Mouse (Mus musculus): ENCODE data around the gene Gemin7. TPM values are rescaled to one million over a fixed set of nuclear protein-coding genes. Genes with fewer than 3 reads are reported as not detected.

Gene Gemin7
- polyA plus RNA-seq, 1 experiment: 52.0 TPM

- no peak for TF ChIP-seq POLR2A (IDR thresholded peaks at IDR 0.05; ENCODE audit: borderline replicate concordance, low read depth, low read length)
- TF ChIP-seq CTCF (IDR thresholded peaks at IDR 0.05; ENCODE audit: low read depth, low read length): no peak
- H3K4me3 ChIP-seq (ENCODE audit: insufficient read depth, low read length): no peak overlapping the region
- no peaks in the 10 kb centered on the region for H3K4me1 ChIP-seq (ENCODE audit: control insufficient read depth, insufficient read depth, low read length)
- H3K27ac ChIP-seq (ENCODE audit: insufficient read depth, low read depth, low read length): no peak overlapping the region
Measured at GRCm38 (mm10) chr7:19532240-19532639, 45.2 kb downstream of the Gemin7 start.

GRCm38 (mm10) chr7:19531077-19531476 is 46.3 kb downstream of the Gemin7 start:
- TF ChIP-seq CTCF (IDR thresholded peaks at IDR 0.05; ENCODE audit: low read depth, low read length): no peak
- TF ChIP-seq POLR2A (IDR thresholded peaks at IDR 0.05; ENCODE audit: borderline replicate concordance, low read depth, low read length): no peak
- Histone ChIP-seq H3K4me3 (ENCODE audit: insufficient read depth, low read length) (no peak overlapping the region), H3K4me1 (ENCODE audit: control insufficient read depth, insufficient read depth, low read length) (no peaks in the 10 kb centered on the region), H3K27ac (ENCODE audit: insufficient read depth, low read depth, low read length) (no peak overlapping the region)

GRCm38 (mm10) chr7:19525105-19525481 is 52.3 kb downstream of the Gemin7 start:
- H3K4me1 ChIP-seq (ENCODE audit: control insufficient read depth, insufficient read depth, low read length): peaks cover 2% of the 10 kb centered on the region; the same call in 1 of the 2 replicates
- H3K27ac ChIP-seq (ENCODE audit: insufficient read depth, low read depth, low read length): no peak overlapping the region
- no peak for TF ChIP-seq POLR2A (IDR thresholded peaks at IDR 0.05; ENCODE audit: borderline replicate concordance, low read depth, low read length)
- 0 out of 2 replicates have a peak, but pooled peaks have one; percentile 13 for TF ChIP-seq CTCF (IDR thresholded peaks at IDR 0.05; ENCODE audit: low read depth, low read length)
- no peak overlapping the region for H3K4me3 ChIP-seq (ENCODE audit: insufficient read depth, low read length)

- TF ChIP-seq CTCF (IDR thresholded peaks at IDR 0.05; ENCODE audit: low read depth, low read length) (no peak), POLR2A (IDR thresholded peaks at IDR 0.05; ENCODE audit: borderline replicate concordance, low read depth, low read length) (no peak)
- no peak overlapping the region for H3K4me3 ChIP-seq (ENCODE audit: insufficient read depth, low read length)
Measured at GRCm38 (mm10) chr7:19524420-19525104, 52.8 kb downstream of the Gemin7 start.

GRCm38 (mm10) chr7:19523757-19524419 is 53.5 kb downstream of the Gemin7 start:
- Histone ChIP-seq H3K27ac (ENCODE audit: insufficient read depth, low read depth, low read length) (no peak overlapping the region), H3K4me3 (ENCODE audit: insufficient read depth, low read length) (peak overlapping the region; percentile 39), H3K4me1 (ENCODE audit: control insufficient read depth, insufficient read depth, low read length) (peaks cover 2% of the 10 kb centered on the region; the same call in 1 of the 2 replicates)
- no peak for TF ChIP-seq POLR2A (IDR thresholded peaks at IDR 0.05; ENCODE audit: borderline replicate concordance, low read depth, low read length)
- TF ChIP-seq CTCF (IDR thresholded peaks at IDR 0.05; ENCODE audit: low read depth, low read length): peak; percentile 29; the same call in 1 of the 2 replicates

More at GRCm38 (mm10) chr7:19524420-19525104, 52.8 kb downstream of the Gemin7 start:
- Histone ChIP-seq H3K27ac (ENCODE audit: insufficient read depth, low read depth, low read length) (no peak overlapping the region), H3K4me1 (ENCODE audit: control insufficient read depth, insufficient read depth, low read length) (peaks cover 2% of the 10 kb centered on the region; the same call in 1 of the 2 replicates)

GRCm38 (mm10) chr7:19523017-19523756 is 54.2 kb downstream of the Gemin7 start:
- no peak overlapping the region for H3K27ac ChIP-seq (ENCODE audit: insufficient read depth, low read depth, low read length)
- TF ChIP-seq CTCF (IDR thresholded peaks at IDR 0.05; ENCODE audit: low read depth, low read length): no peak
- TF ChIP-seq POLR2A (IDR thresholded peaks at IDR 0.05; ENCODE audit: borderline replicate concordance, low read depth, low read length): no peak
- H3K4me1 ChIP-seq (ENCODE audit: control insufficient read depth, insufficient read depth, low read length): peaks cover 6% of the 10 kb centered on the region
- peak overlapping the region; percentile 39 for H3K4me3 ChIP-seq (ENCODE audit: insufficient read depth, low read length)

GRCm38 (mm10) chr7:19520032-19520431 is 57.4 kb downstream of the Gemin7 start:
- H3K4me3 ChIP-seq (ENCODE audit: insufficient read depth, low read length): no peak overlapping the region
- H3K27ac ChIP-seq (ENCODE audit: insufficient read depth, low read depth, low read length): no peak overlapping the region
- H3K4me1 ChIP-seq (ENCODE audit: control insufficient read depth, insufficient read depth, low read length): peaks cover 8% of the 10 kb centered on the region
- TF ChIP-seq POLR2A (IDR thresholded peaks at IDR 0.05; ENCODE audit: borderline replicate concordance, low read depth, low read length) (no peak), CTCF (IDR thresholded peaks at IDR 0.05; ENCODE audit: low read depth, low read length) (no peak)

GRCm38 (mm10) chr7:19517652-19518365 is 59.6 kb downstream of the Gemin7 start, which contains the start of gene Nkpd1:
Gene Nkpd1, plus strand, starts transcription at chr7:19517838.
- Histone ChIP-seq H3K27ac (ENCODE audit: insufficient read depth, low read depth, low read length) (no peak within 1 kb of the TSS), H3K4me1 (ENCODE audit: control insufficient read depth, insufficient read depth, low read length) (peaks cover 7% of the 10 kb centered on the region), H3K4me3 (ENCODE audit: insufficient read depth, low read length) (no peak within 1 kb of the TSS)
- TF ChIP-seq CTCF (IDR thresholded peaks at IDR 0.05; ENCODE audit: low read depth, low read length) (no peak), POLR2A (IDR thresholded peaks at IDR 0.05; ENCODE audit: borderline replicate concordance, low read depth, low read length) (no peak)

Other genes with a start within 250 kb of the Gemin7 start
- 30.7 and 35.4 TPM in 2 replicates for gene Ercc1, start 232.8 kb downstream of the Gemin7 start, polyA plus RNA-seq (2012; ENCODE audit: insufficient read depth, insufficient read length, missing spikeins)
- 7.8 and 8.4 TPM in 2 replicates for gene Cd3eap, start 218.1 kb downstream of the Gemin7 start, polyA plus RNA-seq (2012; ENCODE audit: insufficient read depth, insufficient read length, missing spikeins)
- 1.6 and 4.0 TPM in 2 replicates for gene Ppp1r13l, start 217.8 kb downstream of the Gemin7 start, polyA plus RNA-seq (2012; ENCODE audit: insufficient read depth, insufficient read length, missing spikeins)
- gene Ercc2, start 195.6 kb downstream of the Gemin7 start, polyA plus RNA-seq (2012; ENCODE audit: insufficient read depth, insufficient read length, missing spikeins): 14.5 and 18.9 TPM in 2 replicates
- gene Klc3, start 173.5 kb downstream of the Gemin7 start, polyA plus RNA-seq (2012; ENCODE audit: insufficient read depth, insufficient read length, missing spikeins): 0.95 TPM in 1 of 2 replicates, not detected in the other
- 0.65 TPM in 1 of 2 replicates, not detected in the other for gene Ckm, start 172.8 kb downstream of the Gemin7 start, polyA plus RNA-seq (2012; ENCODE audit: insufficient read depth, insufficient read length, missing spikeins)
- gene Mark4, start 118.8 kb downstream of the Gemin7 start, polyA plus RNA-seq (2012; ENCODE audit: insufficient read depth, insufficient read length, missing spikeins): 21.3 and 21.4 TPM in 2 replicates
- gene Exoc3l2, start 114.3 kb downstream of the Gemin7 start, polyA plus RNA-seq (2012; ENCODE audit: insufficient read depth, insufficient read length, missing spikeins): not detected in 2 replicates
- 9.7 and 11.0 TPM in 2 replicates for gene Bloc1s3, start 69.2 kb downstream of the Gemin7 start, polyA plus RNA-seq (2012; ENCODE audit: insufficient read depth, insufficient read length, missing spikeins)
- gene Trappc6a, start 69.2 kb downstream of the Gemin7 start, polyA plus RNA-seq (2012; ENCODE audit: insufficient read depth, insufficient read length, missing spikeins): 51.4 and 57.0 TPM in 2 replicates
- not detected in 2 replicates for gene Nkpd1, start 59.8 kb downstream of the Gemin7 start, polyA plus RNA-seq (2012; ENCODE audit: insufficient read depth, insufficient read length, missing spikeins)
- gene Ppp1r37, start 14.5 kb downstream of the Gemin7 start, polyA plus RNA-seq (2012; ENCODE audit: insufficient read depth, insufficient read length, missing spikeins): 19.3 and 25.7 TPM in 2 replicates
- gene Zfp296, start 308 bp downstream of the Gemin7 start, polyA plus RNA-seq (2012; ENCODE audit: insufficient read depth, insufficient read length, missing spikeins): 0.60 TPM in 1 of 2 replicates, not detected in the other
- gene Clasrp, start 26.9 kb upstream of the Gemin7 start, polyA plus RNA-seq (2012; ENCODE audit: insufficient read depth, insufficient read length, missing spikeins): 41.1 and 53.9 TPM in 2 replicates
- 33.2 and 35.7 TPM in 2 replicates for gene Relb, start 51.8 kb upstream of the Gemin7 start, polyA plus RNA-seq (2012; ENCODE audit: insufficient read depth, insufficient read length, missing spikeins)
- gene Clptm1, start 87.4 kb upstream of the Gemin7 start, polyA plus RNA-seq (2012; ENCODE audit: insufficient read depth, insufficient read length, missing spikeins): 81.9 and 95.3 TPM in 2 replicates
- 56.2 and 70.4 TPM in 2 replicates for gene Apoc2, start 100.3 kb upstream of the Gemin7 start, polyA plus RNA-seq (2012; ENCODE audit: insufficient read depth, insufficient read length, missing spikeins)
- not detected in 2 replicates for gene Gm44805, start 103.8 kb upstream of the Gemin7 start, polyA plus RNA-seq (2012; ENCODE audit: insufficient read depth, insufficient read length, missing spikeins)
- gene Apoc4, start 103.9 kb upstream of the Gemin7 start, polyA plus RNA-seq (2012; ENCODE audit: insufficient read depth, insufficient read length, missing spikeins): not detected in 2 replicates
- not detected in 2 replicates for gene Apoc1, start 115.1 kb upstream of the Gemin7 start, polyA plus RNA-seq (2012; ENCODE audit: insufficient read depth, insufficient read length, missing spikeins)
- gene Apoe, start 121.6 kb upstream of the Gemin7 start, polyA plus RNA-seq (2012; ENCODE audit: insufficient read depth, insufficient read length, missing spikeins): 16,287 and 16,533 TPM in 2 replicates
- 23.8 and 25.2 TPM in 2 replicates for gene Tomm40, start 137.8 kb upstream of the Gemin7 start, polyA plus RNA-seq (2012; ENCODE audit: insufficient read depth, insufficient read length, missing spikeins)
- gene Nectin2, start 172.9 kb upstream of the Gemin7 start, polyA plus RNA-seq (2012; ENCODE audit: insufficient read depth, insufficient read length, missing spikeins): 12.7 and 12.9 TPM in 2 replicates
- gene Bcam, start 193.4 kb upstream of the Gemin7 start, polyA plus RNA-seq (2012; ENCODE audit: insufficient read depth, insufficient read length, missing spikeins): 0.52 and 2.6 TPM in 2 replicates
- not detected in 2 replicates for gene Cblc, start 219.2 kb upstream of the Gemin7 start, polyA plus RNA-seq (2012; ENCODE audit: insufficient read depth, insufficient read length, missing spikeins)
- 60.7 and 72.2 TPM in 2 replicates for gene Bcl3, start 245.2 kb upstream of the Gemin7 start, polyA plus RNA-seq (2012; ENCODE audit: insufficient read depth, insufficient read length, missing spikeins)